Mouse (Mus musculus): Measurements from ENCODE around the gene Gm28043. TPM values are rescaled to one million over a fixed set of nuclear protein-coding genes. Genes with fewer than 3 reads are reported as not detected.

The Gm28043 gene
- polyA plus RNA-seq, 1 experiment from 2014 or later = 2.7 TPM

- H3K9me3 ChIP-seq = no peaks in the 10 kb centered on the region
- no peaks in the 10 kb centered on the region for H3K27me3 ChIP-seq (replicated peaks)
- no peak overlapping the region for H3K9ac ChIP-seq
- H3K36me3 ChIP-seq = peaks cover 39% of the 10 kb centered on the region
- no peak overlapping the region for H3K4me2 ChIP-seq (replicated peaks)
- no peak overlapping the region for H3K27ac ChIP-seq
- H3K4me3 ChIP-seq (replicated peaks) = no peak overlapping the region
- ATAC-seq = 0 out of 2 replicates have a peak, but pooled peaks have one; percentile 39
- no peaks in the 10 kb centered on the region for H3K4me1 ChIP-seq (replicated peaks)
- WGBS = 70% methylated on average over 5 of the region's 5 CpGs
Observed at GRCm38 (mm10) chr17:29629620-29630019, 14.9 kb downstream of the Gm28043 start.

GRCm38 (mm10) chr17:29632312-29632711, 17.6 kb downstream of the Gm28043 start:
- H3K4me3 ChIP-seq (replicated peaks) = no peak overlapping the region
- H3K4me2 ChIP-seq (replicated peaks) = no peak overlapping the region
- no peaks in the 10 kb centered on the region for H3K9me3 ChIP-seq
- no peaks in the 10 kb centered on the region for H3K27me3 ChIP-seq (replicated peaks)
- 93% methylated on average over 11 of the region's 11 CpGs for WGBS
- no peaks in the 10 kb centered on the region for H3K4me1 ChIP-seq (replicated peaks)
- H3K36me3 ChIP-seq = peaks cover 30% of the 10 kb centered on the region
- ATAC-seq = no peak
- H3K9ac ChIP-seq = no peak overlapping the region
- H3K27ac ChIP-seq = no peak overlapping the region

- Histone ChIP-seq H3K9ac (no peak overlapping the region), H3K36me3 (peaks cover 19% of the 10 kb centered on the region; the same call in 1 of the 2 replicates), H3K4me1 (replicated peaks) (no peaks in the 10 kb centered on the region), H3K4me2 (replicated peaks) (no peak overlapping the region), H3K27ac (no peak overlapping the region), H3K27me3 (replicated peaks) (no peaks in the 10 kb centered on the region), H3K9me3 (no peaks in the 10 kb centered on the region), H3K4me3 (replicated peaks) (no peak overlapping the region)
- 88% methylated on average over 8 of the region's 8 CpGs for WGBS
- no peak for ATAC-seq
Observed at GRCm38 (mm10) chr17:29635492-29635891, 20.8 kb downstream of the Gm28043 start.

- no peaks in the 10 kb centered on the region for H3K4me1 ChIP-seq (replicated peaks)
- no peak overlapping the region for H3K27ac ChIP-seq
- WGBS = 63% methylated on average over 5 of the region's 5 CpGs
- no peak for ATAC-seq
- H3K36me3 ChIP-seq = peaks cover 22% of the 10 kb centered on the region; the same call in 1 of the 2 replicates
- H3K4me2 ChIP-seq (replicated peaks) = no peak overlapping the region
- no peaks in the 10 kb centered on the region for H3K27me3 ChIP-seq (replicated peaks)
- no peak overlapping the region for H3K4me3 ChIP-seq (replicated peaks)
- no peaks in the 10 kb centered on the region for H3K9me3 ChIP-seq
- no peak overlapping the region for H3K9ac ChIP-seq
Observed at GRCm38 (mm10) chr17:29636118-29636517, 21.4 kb downstream of the Gm28043 start.

- no peak overlapping the region for H3K27ac ChIP-seq
- H3K9ac ChIP-seq = no peak overlapping the region
- no peaks in the 10 kb centered on the region for H3K27me3 ChIP-seq (replicated peaks)
- H3K4me1 ChIP-seq (replicated peaks) = no peaks in the 10 kb centered on the region
- H3K4me3 ChIP-seq (replicated peaks) = no peak overlapping the region
- ATAC-seq = no peak
- 90% methylated on average over 4 of the region's 4 CpGs for WGBS
- peaks cover 24% of the 10 kb centered on the region; the same call in 1 of the 2 replicates for H3K36me3 ChIP-seq
- H3K9me3 ChIP-seq = no peaks in the 10 kb centered on the region
- no peak overlapping the region for H3K4me2 ChIP-seq (replicated peaks)
Observed at GRCm38 (mm10) chr17:29637377-29637776, 22.7 kb downstream of the Gm28043 start.

GRCm38 (mm10) chr17:29637895-29638294, 23.2 kb downstream of the Gm28043 start:
- WGBS = 79% methylated on average over 8 of the region's 8 CpGs

GRCm38 (mm10) chr17:29640971-29641370, 26.3 kb downstream of the Gm28043 start:
- Histone ChIP-seq H3K4me2 (replicated peaks) (no peak overlapping the region), H3K4me3 (replicated peaks) (no peak overlapping the region), H3K9ac (no peak overlapping the region), H3K27me3 (replicated peaks) (no peaks in the 10 kb centered on the region), H3K4me1 (replicated peaks) (no peaks in the 10 kb centered on the region), H3K36me3 (peaks cover 16% of the 10 kb centered on the region; the same call in 1 of the 2 replicates), H3K27ac (no peak overlapping the region), H3K9me3 (no peaks in the 10 kb centered on the region)
- WGBS = 94% methylated on average over 11 of the region's 11 CpGs
- ATAC-seq = no peak

More at GRCm38 (mm10) chr17:29637895-29638294, 23.2 kb downstream of the Gm28043 start:
- Histone ChIP-seq H3K27me3 (replicated peaks) (no peaks in the 10 kb centered on the region), H3K36me3 (peaks cover 24% of the 10 kb centered on the region; the same call in 1 of the 2 replicates), H3K9ac (no peak overlapping the region), H3K4me3 (replicated peaks) (no peak overlapping the region), H3K4me1 (replicated peaks) (no peaks in the 10 kb centered on the region), H3K4me2 (replicated peaks) (no peak overlapping the region), H3K9me3 (no peaks in the 10 kb centered on the region), H3K27ac (no peak overlapping the region)
- ATAC-seq = no peak

- H3K27ac ChIP-seq = no peak overlapping the region
- no peaks in the 10 kb centered on the region for H3K9me3 ChIP-seq
- no peak overlapping the region for H3K4me3 ChIP-seq (replicated peaks)
- H3K9ac ChIP-seq = no peak overlapping the region
- no peak for ATAC-seq
- 81% methylated on average over 3 of the region's 3 CpGs for WGBS
- H3K4me2 ChIP-seq (replicated peaks) = no peak overlapping the region
- peaks cover 16% of the 10 kb centered on the region; the same call in 1 of the 2 replicates for H3K36me3 ChIP-seq
- no peaks in the 10 kb centered on the region for H3K4me1 ChIP-seq (replicated peaks)
- H3K27me3 ChIP-seq (replicated peaks) = no peaks in the 10 kb centered on the region
Observed at GRCm38 (mm10) chr17:29642219-29642618, 27.5 kb downstream of the Gm28043 start.

GRCm38 (mm10) chr17:29658249-29658648, 43.6 kb downstream of the Gm28043 start:
- no peak overlapping the region for H3K4me2 ChIP-seq (replicated peaks)
- WGBS = 80% methylated on average over 2 of the region's 2 CpGs
- no peak for ATAC-seq

GRCm38 (mm10) chr17:29660076-29660761, 45.5 kb downstream of the Gm28043 start, which contains the start of gene Cmtr1:
Gene Cmtr1, plus strand, starts transcription at chr17:29660595.
- no peaks in the 10 kb centered on the region for H3K9me3 ChIP-seq
- ATAC-seq = peak; percentile 99
- no peaks in the 10 kb centered on the region for H3K27me3 ChIP-seq (replicated peaks)
- under 1% methylated on average over 41 of the region's 41 CpGs for WGBS
- peak within 1 kb of the TSS; percentile 92 for H3K27ac ChIP-seq
- H3K9ac ChIP-seq = peak within 1 kb of the TSS; percentile 88
- peak within 1 kb of the TSS; percentile 92 for H3K4me3 ChIP-seq (replicated peaks)
- peak within 1 kb of the TSS; percentile 80 for H3K4me2 ChIP-seq (replicated peaks)
- peaks cover 7% of the 10 kb centered on the region for H3K36me3 ChIP-seq
- H3K4me1 ChIP-seq (replicated peaks) = 0 out of 2 replicates have a peak, but pooled peaks cover 3% of the 10 kb centered on the region

More at GRCm38 (mm10) chr17:29658249-29658648, 43.6 kb downstream of the Gm28043 start:
- Histone ChIP-seq H3K27ac (no peak overlapping the region), H3K4me1 (replicated peaks) (0 out of 2 replicates have a peak, but pooled peaks cover 3% of the 10 kb centered on the region), H3K36me3 (no peaks in the 10 kb centered on the region), H3K9ac (no peak overlapping the region), H3K4me3 (replicated peaks) (no peak overlapping the region), H3K9me3 (no peaks in the 10 kb centered on the region), H3K27me3 (replicated peaks) (no peaks in the 10 kb centered on the region)

- peak; percentile 83 for ATAC-seq
- peak overlapping the region; percentile 92 for H3K27ac ChIP-seq
- H3K27me3 ChIP-seq (replicated peaks) = no peaks in the 10 kb centered on the region
- peak overlapping the region; percentile 92 for H3K4me3 ChIP-seq (replicated peaks)
- H3K9me3 ChIP-seq = no peaks in the 10 kb centered on the region
- H3K4me2 ChIP-seq (replicated peaks) = peak overlapping the region; percentile 80
- under 1% methylated on average over 41 of the region's 41 CpGs for WGBS
- 0 out of 2 replicates have a peak, but pooled peaks cover 3% of the 10 kb centered on the region for H3K4me1 ChIP-seq (replicated peaks)
- H3K36me3 ChIP-seq = peaks cover 7% of the 10 kb centered on the region
- H3K9ac ChIP-seq = peak overlapping the region; percentile 88
Observed at GRCm38 (mm10) chr17:29660762-29661391, 46.2 kb downstream of the Gm28043 start.

GRCm38 (mm10) chr17:29662145-29662544, 47.5 kb downstream of the Gm28043 start:
- Histone ChIP-seq H3K9ac (no peak overlapping the region), H3K27ac (no peak overlapping the region), H3K4me1 (replicated peaks) (0 out of 2 replicates have a peak, but pooled peaks cover 3% of the 10 kb centered on the region), H3K36me3 (peaks cover 7% of the 10 kb centered on the region), H3K4me3 (replicated peaks) (no peak overlapping the region), H3K27me3 (replicated peaks) (no peaks in the 10 kb centered on the region), H3K4me2 (replicated peaks) (no peak overlapping the region), H3K9me3 (no peaks in the 10 kb centered on the region)
- ATAC-seq = no peak
- 87% methylated on average over 6 of the region's 6 CpGs for WGBS
